Mouse (Mus musculus) cortical plate, adult 2 months (tissue): ENCODE measurements around the gene Dennd4a. TPM values are rescaled to one million over a fixed set of nuclear protein-coding genes. Genes with fewer than 3 reads are reported as not detected.

Experiments
- H3K27ac ChIP-seq: fragments of 200-500 bp; 2 replicates; pipeline ENCODE4 v1.5.1; 2012; ENCODE audit warnings: low read length, control low read depth, inconsistent platforms; ENCODE audit not compliant: insufficient read depth
- H3K4me1 ChIP-seq: fragments of 200-500 bp; 2 replicates; pipeline ENCODE4 v1.6.1; 2011; ENCODE audit warnings: low read length; ENCODE audit not compliant: control insufficient read depth, insufficient read depth
- H3K4me3 ChIP-seq: fragments of 200-500 bp; 2 replicates; pipeline ENCODE4 v1.5.1; 2011; ENCODE audit warnings: mild to moderate bottlenecking, low read length, control low read depth; ENCODE audit not compliant: insufficient read depth
- CTCF ChIP-seq: fragments of 200-500 bp; IDR thresholded peaks from 2 replicates; pipeline ENCODE4 v1.5.1; 2011; ENCODE audit warnings: mild to moderate bottlenecking, control low read depth, low read length; ENCODE audit not compliant: insufficient read depth; ENCODE audit errors: extremely low read depth
- POLR2A ChIP-seq: fragments of 200-500 bp; IDR thresholded peaks from 2 replicates; pipeline ENCODE4 v1.6.1; 2011; ENCODE audit warnings: mild to moderate bottlenecking, low read length, control low read depth; ENCODE audit not compliant: insufficient read depth; ENCODE audit errors: extremely low read depth
- polyA plus RNA-seq: library from polyadenylated mRNA; depleted of rRNA; stranded (reverse); fragments of >200 nt; gene quantifications from 2 replicates; pipeline ENCODE4 v1.2.3, GENCODE M21; 2012; rRNA removed

The Dennd4a gene
- polyA plus RNA-seq, result 41.8 and 41.9 TPM in 2 replicates

- Histone ChIP-seq H3K4me3 (peak within 1 kb of the TSS; percentile 85), H3K4me1 (peaks cover 8% of the 10 kb centered on the region; the same call in 1 of the 2 replicates), H3K27ac (peak within 1 kb of the TSS; percentile 96)
- TF ChIP-seq POLR2A (peak; percentile 74), CTCF (no peak)
Measured at GRCm38 (mm10) chr9:64810822-64811537, at the start of gene Dennd4a. Gene Dennd4a, plus strand, starts transcription at chr9:64811340.

GRCm38 (mm10) chr9:64764824-64765223 lies 46.3 kb upstream of the Dennd4a start:
- Histone ChIP-seq H3K4me3 (no peak overlapping the region), H3K27ac (no peak overlapping the region), H3K4me1 (no peaks in the 10 kb centered on the region)
- no peak for TF ChIP-seq CTCF
- TF ChIP-seq POLR2A, result no peak

GRCm38 (mm10) chr9:64766136-64766535 lies 45.0 kb upstream of the Dennd4a start:
- H3K4me3 ChIP-seq, result no peak overlapping the region
- H3K4me1 ChIP-seq, result no peaks in the 10 kb centered on the region
- no peak overlapping the region for H3K27ac ChIP-seq
- no peak for TF ChIP-seq POLR2A
- no peak for TF ChIP-seq CTCF

GRCm38 (mm10) chr9:64767796-64768195 lies 43.3 kb upstream of the Dennd4a start:
- Histone ChIP-seq H3K4me1 (no peaks in the 10 kb centered on the region), H3K27ac (no peak overlapping the region), H3K4me3 (no peak overlapping the region)
- TF ChIP-seq POLR2A, result no peak
- TF ChIP-seq CTCF, result no peak

GRCm38 (mm10) chr9:64769066-64769695 lies 42.0 kb upstream of the Dennd4a start:
- TF ChIP-seq POLR2A, result no peak
- TF ChIP-seq CTCF, result peak; percentile 58
- Histone ChIP-seq H3K4me1 (no peaks in the 10 kb centered on the region), H3K27ac (no peak overlapping the region), H3K4me3 (no peak overlapping the region)

- no peak overlapping the region for H3K27ac ChIP-seq
- no peak overlapping the region for H3K4me3 ChIP-seq
- TF ChIP-seq POLR2A, result no peak
- no peak for TF ChIP-seq CTCF
- no peaks in the 10 kb centered on the region for H3K4me1 ChIP-seq
Measured at GRCm38 (mm10) chr9:64769911-64770310, 41.2 kb upstream of the Dennd4a start.

- H3K27ac ChIP-seq, result no peak overlapping the region
- TF ChIP-seq CTCF (no peak), POLR2A (no peak)
- H3K4me3 ChIP-seq, result no peak overlapping the region
Measured at GRCm38 (mm10) chr9:64770411-64770849, 40.7 kb upstream of the Dennd4a start.

GRCm38 (mm10) chr9:64771236-64771635 lies 39.9 kb upstream of the Dennd4a start:
- TF ChIP-seq CTCF (no peak), POLR2A (no peak)
- H3K4me1 ChIP-seq, result no peaks in the 10 kb centered on the region
- no peak overlapping the region for H3K4me3 ChIP-seq
- H3K27ac ChIP-seq, result 0 out of 2 replicates have a peak overlapping the region, but pooled peaks have one; percentile 57

More at GRCm38 (mm10) chr9:64770411-64770849, 40.7 kb upstream of the Dennd4a start:
- no peaks in the 10 kb centered on the region for H3K4me1 ChIP-seq

- TF ChIP-seq CTCF (no peak), POLR2A (no peak)
- no peaks in the 10 kb centered on the region for H3K4me1 ChIP-seq
- H3K27ac ChIP-seq, result no peak overlapping the region
- H3K4me3 ChIP-seq, result no peak overlapping the region
Measured at GRCm38 (mm10) chr9:64773254-64773653, 37.9 kb upstream of the Dennd4a start.

- no peak overlapping the region for H3K4me3 ChIP-seq
- TF ChIP-seq POLR2A (no peak), CTCF (peak; percentile 28; the same call in 1 of the 2 replicates)
- 0 out of 2 replicates have a peak overlapping the region, but pooled peaks have one; percentile 72 for H3K27ac ChIP-seq
- H3K4me1 ChIP-seq, result no peaks in the 10 kb centered on the region
Measured at GRCm38 (mm10) chr9:64773936-64774335, 37.2 kb upstream of the Dennd4a start.
